Mouse (Mus musculus) layer of hippocampus, adult 11-12 months (tissue): Measurements from ENCODE around the gene Phf14.
"Not testable (repeated sequence)": the region's sequence is repeated elsewhere in the genome, so short reads cannot be mapped to it uniquely, and the experiment has no call there.

ENCODE experiments used
- DNase-seq: peaks from one replicate; pipeline ENCODE4 v3.0.0; 2022; ENCODE audit warnings: low spot score

Phf14 gene

DNA sequence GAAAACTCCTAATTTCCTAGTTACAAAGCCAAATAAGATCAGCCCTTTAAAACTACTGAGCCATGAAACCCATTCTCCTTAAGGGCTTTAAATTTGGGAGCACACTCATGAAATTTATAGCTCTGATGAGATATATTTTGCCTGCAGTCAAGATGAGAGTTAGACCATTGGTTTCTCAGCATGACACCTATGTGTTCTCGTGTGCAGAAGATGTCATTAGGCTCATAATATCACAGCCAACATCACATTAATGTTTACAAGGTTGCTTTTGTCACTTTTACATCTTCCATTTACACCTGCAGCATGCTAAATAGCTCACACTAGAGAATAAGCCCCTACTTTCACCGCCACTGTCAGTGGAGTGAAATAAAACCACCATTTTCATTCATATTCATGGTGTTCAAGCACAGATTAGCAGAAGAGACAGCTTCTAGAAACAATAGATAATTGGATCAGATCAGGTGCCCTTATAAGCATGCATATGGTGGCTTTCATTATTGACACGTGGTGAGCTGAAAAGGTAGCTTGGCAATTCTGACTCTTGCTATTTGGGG lies 181.9 kb downstream of the Phf14 start:
- no peak for DNase-seq

DNA sequence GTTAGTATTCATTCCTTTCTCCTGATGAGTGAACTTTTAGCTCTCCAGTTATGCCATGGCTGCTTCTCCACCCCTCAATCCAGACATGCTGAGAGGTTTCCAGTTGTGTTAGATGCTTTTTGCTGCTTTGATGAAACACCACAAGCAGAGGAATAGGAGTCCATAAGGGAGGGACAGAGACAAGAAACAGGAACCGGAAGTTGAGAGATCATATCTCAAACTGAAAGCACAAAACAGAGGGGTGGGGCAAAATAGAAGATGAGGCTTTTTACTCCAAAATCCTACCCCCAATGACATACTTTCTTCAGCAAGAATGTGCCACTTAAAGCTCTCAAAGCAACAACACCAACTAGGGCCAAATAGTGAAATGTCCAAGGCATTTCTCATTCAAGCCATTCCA lies 188.1 kb downstream of the Phf14 start:
- DNase-seq, result no peak

DNA sequence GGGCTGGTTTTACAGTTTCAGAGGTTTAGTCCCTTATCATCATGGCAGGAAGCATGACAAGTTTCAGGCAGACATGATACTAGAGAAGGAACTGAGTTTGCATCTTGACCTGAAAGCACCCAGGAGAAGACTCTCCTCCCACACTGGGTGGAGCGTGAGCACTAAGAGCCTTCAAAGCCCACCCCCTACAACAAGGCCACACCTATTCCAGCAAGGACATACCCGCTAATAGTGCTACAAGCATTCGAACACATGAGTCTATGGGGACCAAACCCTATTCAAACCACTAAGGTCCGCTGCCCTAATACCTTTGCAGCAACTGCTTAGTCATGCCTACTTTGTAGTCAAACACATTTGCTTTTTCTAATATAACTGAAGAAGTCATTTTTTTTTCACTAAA lies 189.5 kb downstream of the Phf14 start:
- no peak for DNase-seq

DNA sequence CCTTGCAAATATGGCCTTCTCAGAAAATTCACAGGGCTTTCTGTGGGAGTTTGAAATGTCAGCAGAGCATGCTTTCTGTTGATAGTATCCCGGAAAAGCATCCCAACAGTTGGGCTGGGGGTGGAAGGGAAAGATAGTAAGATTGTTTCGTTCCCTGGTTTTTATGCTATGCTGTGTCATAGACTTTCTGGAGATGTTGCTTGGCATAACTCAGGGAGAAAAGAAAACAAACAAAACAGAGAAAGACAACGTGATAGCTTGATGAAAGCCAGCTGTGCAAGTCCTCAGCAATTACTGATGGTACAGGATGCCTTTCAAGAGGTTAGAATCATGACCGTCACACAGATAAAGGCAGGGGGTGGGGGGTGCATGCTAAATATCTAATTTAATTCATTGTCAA lies 197.5 kb downstream of the Phf14 start:
- peak; percentile 39 for DNase-seq

DNA sequence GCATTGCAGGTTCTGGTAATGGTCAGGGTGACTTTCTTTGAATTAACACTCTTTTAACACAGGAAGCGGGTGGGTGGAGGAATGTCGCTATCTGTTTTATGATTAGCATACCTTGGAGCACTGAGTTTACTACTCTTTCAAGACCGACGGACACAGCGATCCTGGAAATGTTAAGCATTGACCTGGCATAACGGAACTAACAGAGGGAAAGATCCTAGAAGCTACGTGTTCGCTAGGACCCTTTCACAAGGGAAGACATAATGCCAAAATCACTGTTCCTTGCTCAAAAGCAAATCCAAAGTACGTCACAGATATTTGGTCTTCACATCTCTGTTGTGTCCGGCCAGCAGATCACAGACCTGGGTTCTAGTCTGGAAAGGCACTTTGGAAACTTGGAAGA lies 199.7 kb downstream of the Phf14 start:
- no peak for DNase-seq

DNA sequence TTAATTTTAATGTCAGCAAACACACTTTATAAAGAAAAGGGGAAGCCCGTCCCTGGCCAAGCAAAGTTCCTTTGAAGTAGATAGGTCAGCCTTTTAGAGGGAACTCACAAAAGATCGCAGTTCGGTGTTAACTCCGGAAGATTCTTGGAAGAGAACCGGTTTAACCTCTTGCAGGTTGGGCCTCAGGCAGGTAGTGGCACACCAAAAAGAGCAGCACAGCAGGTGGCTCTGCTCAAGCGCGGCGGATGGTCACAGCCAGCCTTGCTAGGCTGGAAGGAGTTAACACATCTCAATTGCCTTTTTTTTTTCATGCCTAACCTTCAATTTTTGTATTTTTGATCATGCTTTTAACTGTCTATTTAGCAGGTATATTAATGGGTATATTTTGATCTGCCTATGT lies 200.2 kb downstream of the Phf14 start:
- no peak for DNase-seq

DNA sequence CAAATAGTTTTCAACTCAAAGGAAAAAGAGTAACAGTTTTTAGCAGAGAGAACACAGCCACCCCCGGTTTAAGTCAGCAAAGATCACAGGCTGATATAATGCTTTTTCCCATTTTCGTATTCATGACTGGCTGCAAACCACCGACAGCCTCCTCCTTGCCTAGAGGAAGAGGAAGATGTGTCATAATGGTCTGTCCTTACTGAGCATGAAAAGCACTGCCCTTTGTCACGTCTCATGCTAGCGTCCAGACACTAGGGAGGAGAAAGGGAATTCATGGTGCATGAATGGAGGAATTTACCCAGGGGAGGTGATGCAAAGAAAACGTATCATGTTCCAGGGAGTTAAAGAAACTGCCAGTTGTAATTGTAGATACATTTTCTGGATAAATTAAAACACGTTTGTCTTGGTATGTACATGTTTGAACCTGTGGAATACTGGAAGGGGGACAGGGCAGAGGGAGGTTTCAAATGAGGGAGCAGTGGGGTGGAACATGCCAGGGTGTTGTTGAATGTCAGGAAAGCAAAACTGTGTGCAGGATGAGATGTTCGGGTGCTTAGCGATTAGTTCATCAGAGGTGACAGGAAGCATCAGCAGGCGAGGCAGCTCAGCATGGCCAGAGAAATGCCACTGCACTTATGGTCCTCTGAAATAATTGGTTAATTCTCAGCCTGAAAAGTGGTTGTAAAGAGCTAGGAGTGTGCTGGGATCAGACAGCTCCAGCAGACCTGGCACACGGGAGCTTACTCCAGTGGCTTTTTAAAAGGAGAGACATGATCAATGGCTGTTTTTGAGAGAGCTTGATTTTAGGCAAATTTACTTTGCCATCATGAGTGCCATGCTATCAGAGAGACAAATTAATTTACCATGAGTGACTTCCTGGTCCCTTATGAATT lies 209.6 kb downstream of the Phf14 start:
- no peak for DNase-seq

DNA sequence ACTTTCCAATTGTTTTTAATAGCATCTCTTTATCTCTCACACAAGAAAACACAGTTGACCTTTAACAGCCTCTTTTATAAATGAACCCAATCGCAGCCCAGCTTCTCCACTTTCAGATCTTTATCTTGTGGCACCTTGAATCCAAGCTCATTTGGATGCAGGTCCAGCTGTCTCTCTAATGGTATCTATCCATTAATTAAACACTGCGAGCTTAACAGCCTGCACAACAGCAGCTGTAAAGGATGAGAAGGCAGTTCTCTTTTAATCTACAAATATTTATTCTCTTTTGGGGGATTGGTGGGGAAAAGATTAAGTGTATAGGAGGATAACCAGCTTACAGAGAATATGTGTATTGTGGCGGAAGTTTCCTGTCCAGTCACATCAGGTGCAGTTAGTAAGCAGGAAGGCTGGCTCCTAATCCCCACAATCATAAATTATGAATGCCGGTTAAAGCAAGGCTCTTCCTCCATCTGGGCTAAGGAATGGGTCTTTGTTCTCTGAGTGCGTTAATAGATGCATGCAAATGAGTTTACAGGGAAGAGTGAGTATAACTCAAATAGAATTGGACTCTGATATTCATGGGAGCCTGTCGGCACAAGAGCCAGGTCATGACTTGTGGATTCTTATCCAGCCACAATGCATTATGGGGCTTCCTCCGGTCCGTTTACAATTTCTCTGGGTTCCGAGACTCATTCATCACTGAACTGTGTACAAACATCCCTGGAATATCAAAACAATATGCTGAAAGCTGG lies 210.4 kb downstream of the Phf14 start:
- no peak for DNase-seq

DNA sequence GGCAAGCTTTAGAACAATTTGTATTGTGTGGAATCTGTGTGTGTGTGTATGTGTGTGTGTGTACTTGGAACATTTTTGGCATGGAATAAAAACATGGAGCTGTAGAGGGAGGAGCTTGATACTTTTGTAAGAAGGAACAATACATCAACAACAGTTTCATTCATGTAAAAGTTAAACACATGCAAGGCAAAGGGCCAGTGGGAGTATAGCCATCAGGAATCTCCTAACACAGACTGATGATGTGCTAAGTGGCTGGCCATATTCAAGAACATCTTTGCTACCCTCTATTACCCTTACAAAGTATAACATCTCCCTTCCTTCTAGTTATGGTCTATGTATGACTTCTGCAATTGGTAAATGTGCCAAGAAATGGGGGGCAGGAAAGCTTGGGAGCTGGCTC lies 215.2 kb downstream of the Phf14 start:
- DNase-seq, result no peak

DNA sequence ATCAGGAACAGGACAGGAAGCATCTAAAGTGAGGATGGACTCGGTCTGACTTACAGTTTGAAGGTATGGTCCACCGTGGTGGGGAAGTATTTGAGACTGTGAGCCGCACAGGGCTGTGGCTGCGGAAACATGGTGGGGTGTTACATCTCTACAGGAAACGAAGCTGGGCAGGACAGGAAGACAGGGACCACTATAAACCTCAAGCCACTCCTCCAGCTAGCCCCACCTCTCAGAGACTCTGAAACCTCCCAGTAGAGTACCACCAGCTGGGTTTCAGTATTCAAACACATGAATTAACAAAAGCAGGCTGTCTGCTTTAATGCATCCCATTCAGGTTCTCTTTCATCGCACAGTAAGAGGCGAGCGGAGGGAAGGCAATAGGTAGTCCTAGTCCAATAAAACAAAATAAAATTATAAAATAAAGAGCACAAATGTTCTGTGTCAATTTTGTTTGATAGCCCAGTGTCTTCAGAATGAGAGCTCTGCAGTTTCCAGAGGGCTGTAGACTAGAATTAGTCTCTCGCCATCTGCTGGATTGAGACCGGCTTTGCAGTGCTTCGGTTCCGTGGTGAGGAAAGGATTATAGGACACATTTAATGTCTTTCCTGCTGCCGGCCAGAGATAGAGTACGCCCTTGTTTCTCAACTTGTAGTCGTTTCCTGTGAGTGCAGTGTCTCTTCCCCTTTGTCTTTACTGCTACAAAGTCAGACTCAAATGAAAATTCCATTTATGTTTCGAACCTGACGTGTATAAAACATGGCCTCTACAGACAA lies 217.6 kb downstream of the Phf14 start:
- DNase-seq, result peak; percentile 65

DNA sequence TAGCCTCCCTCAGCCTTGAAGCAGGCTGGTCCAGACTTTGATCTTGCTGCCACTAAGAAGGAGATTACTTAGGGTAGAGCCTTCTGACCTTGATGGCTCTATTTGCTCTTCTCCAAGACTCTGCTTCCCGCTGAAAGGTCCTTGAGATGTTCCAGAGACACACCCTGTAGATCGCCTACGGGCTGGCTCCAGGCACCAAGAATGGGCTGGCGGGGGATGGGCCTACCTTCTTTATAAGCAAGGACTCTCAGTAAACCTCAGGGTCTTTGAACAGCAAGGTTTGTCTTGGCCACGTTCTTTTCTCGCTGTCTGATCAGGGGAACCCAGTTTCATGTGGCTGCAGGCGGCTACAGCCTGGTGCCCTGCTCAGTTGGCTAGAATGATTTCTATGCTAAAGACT lies 219.0 kb downstream of the Phf14 start:
- not testable (repeated sequence) for DNase-seq

DNA sequence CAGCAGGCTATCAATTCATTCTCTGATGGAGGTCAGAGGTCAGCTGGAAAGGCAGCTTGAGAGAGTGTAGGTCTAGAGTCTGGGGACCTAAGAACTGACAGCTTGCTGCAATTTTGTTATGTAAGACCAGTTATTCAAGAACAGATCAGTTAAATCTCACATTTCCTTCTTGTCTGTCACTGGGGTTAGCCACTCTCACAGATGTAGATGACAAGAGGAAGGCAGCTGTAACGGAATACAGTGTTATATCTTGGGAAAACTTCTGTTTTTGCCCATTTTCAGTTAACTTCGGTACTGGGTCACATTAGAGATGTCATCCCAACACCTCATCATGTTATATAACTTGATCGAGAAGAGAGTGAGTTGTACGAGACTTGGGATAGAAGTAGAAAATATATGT lies 219.7 kb downstream of the Phf14 start:
- no peak for DNase-seq
